Mouse (Mus musculus) forebrain, embryonic 15.5 days (tissue): ENCODE data around the gene Gm21761. TPM values are rescaled to one million over a fixed set of nuclear protein-coding genes. Genes with fewer than 3 reads are reported as not detected.
"Not testable (repeated sequence)": the region's sequence is repeated elsewhere in the genome, so short reads cannot be mapped to it uniquely, and the experiment has no call there.

ENCODE experiments used
- ATAC-seq: fragments of 200-750 bp; cut with Nextera tagmentation; replicated peaks from 2 replicates; pipeline ENCODE4 v1.8.0; 2017; ENCODE audit warnings: mild to moderate bottlenecking, moderate TSS enrichment, moderate library complexity
- H3K27ac ChIP-seq: fragments of 300-500 bp; sonication (generic); replicated peaks from 2 replicates; pipeline ENCODE4 v1.5.1; 2015; ENCODE audit warnings: mild to moderate bottlenecking, inconsistent platforms
- H3K27me3 ChIP-seq: fragments of 300-500 bp; sonication (generic); 2 replicates; pipeline ENCODE4 v1.6.1; 2015; ENCODE audit warnings: inconsistent platforms
- H3K36me3 ChIP-seq: fragments of 300-500 bp; sonication (generic); 2 replicates; pipeline ENCODE4 v1.6.1; 2015; ENCODE audit warnings: mild to moderate bottlenecking, inconsistent platforms
- H3K4me1 ChIP-seq: fragments of 300-500 bp; sonication (generic); 2 replicates; pipeline ENCODE4 v1.6.1; 2015; ENCODE audit warnings: inconsistent platforms
- H3K4me2 ChIP-seq: fragments of 300-500 bp; sonication (generic); replicated peaks from 2 replicates; pipeline ENCODE4 v1.6.1; 2015; ENCODE audit warnings: mild to moderate bottlenecking, inconsistent platforms
- H3K4me3 ChIP-seq: fragments of 300-500 bp; sonication (generic); 2 replicates; pipeline ENCODE4 v1.5.1; 2015; ENCODE audit warnings: mild to moderate bottlenecking, inconsistent platforms
- H3K9ac ChIP-seq: fragments of 300-500 bp; sonication (generic); replicated peaks from 2 replicates; pipeline ENCODE4 v1.6.1; 2015; ENCODE audit warnings: mild to moderate bottlenecking, inconsistent platforms
- H3K9me3 ChIP-seq: fragments of 300-500 bp; sonication (generic); 2 replicates; pipeline ENCODE4 v1.6.1; 2016; ENCODE audit warnings: inconsistent platforms
- WGBS: fragments of 180-500 bp; shearing (Covaris S2); methylation state at CpG from one replicate; pipeline ENCODE4 v1.1.7; 2015; ENCODE audit warnings: mixed read lengths; 5-methylcytosine and 5-hydroxymethylcytosine counted together
- polyA plus RNA-seq: library from polyadenylated mRNA; unstranded; fragments of >200 nt; fragmentation: Nextera tagmentation; extraction: Ambion mirVana; gene quantifications from 2 replicates; pipeline ENCODE4 v1.2.1, GENCODE M21; 2015

Gene Gm21761
- polyA plus RNA-seq, 1 experiment from 2014 or later = not detected

DNA sequence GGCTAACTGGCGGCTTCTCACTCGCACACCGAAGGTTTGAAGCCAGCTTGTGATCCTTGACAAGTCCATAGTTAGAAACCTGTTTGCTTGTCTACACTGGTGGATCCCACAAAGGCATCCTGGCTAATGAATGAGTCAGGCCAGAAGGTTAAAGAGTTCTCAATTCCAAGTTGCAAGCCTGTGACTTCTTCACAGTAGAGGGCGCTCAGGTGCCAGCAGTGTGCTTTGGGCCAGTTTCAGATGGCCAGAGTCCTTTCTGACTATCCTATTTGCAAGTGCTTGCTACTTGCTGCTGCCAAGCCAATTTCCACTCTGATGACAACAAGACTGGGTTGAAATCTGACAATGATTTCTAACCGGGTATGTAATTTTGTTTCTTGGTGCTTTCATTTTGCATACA is 30.5 kb downstream of the Gm21761 start:
- H3K9me3 ChIP-seq, H3K27me3 ChIP-seq: not testable (repeated sequence)
- WGBS = 49% methylated on average over 5 of the region's 5 CpGs

DNA sequence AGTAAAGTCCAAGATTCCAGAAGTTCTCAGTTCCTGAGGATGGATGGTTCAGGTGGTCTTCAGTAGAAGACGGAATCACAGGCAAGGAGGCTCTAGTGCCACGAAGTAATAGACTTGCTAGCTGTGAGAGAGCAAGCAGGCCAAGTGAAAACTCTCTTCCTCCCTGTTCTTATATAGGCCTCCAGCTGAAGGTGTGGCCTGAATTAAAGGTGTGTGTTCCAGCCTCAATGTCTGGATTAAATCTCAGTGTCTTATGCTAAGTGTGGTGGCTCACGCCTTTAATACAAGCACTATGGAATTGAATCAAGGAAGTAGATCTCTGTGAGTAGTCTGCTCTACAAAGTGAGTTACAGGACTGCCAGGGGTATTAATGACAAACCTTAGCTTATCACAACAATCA is 34.4 kb downstream of the Gm21761 start, which contains the start of gene Tcstv1:
Tcstv1 (minus strand) TSS at position 101 of the 400 bp plus-strand sequence.
- not testable (repeated sequence) for H3K4me3 ChIP-seq, H3K4me2 ChIP-seq, H3K36me3 ChIP-seq, H3K9me3 ChIP-seq, H3K27ac ChIP-seq, H3K9ac ChIP-seq, H3K4me1 ChIP-seq, H3K27me3 ChIP-seq, ATAC-seq
- 86% methylated on average over 3 of the region's 3 CpGs for WGBS

More for the DNA sequence above, 30.5 kb downstream of the Gm21761 start:
- not testable (repeated sequence) for H3K36me3 ChIP-seq, H3K9ac ChIP-seq, H3K4me3 ChIP-seq, H3K27ac ChIP-seq, H3K4me1 ChIP-seq, H3K4me2 ChIP-seq, ATAC-seq

- H3K9me3 ChIP-seq, H3K4me3 ChIP-seq, H3K36me3 ChIP-seq, H3K27me3 ChIP-seq, H3K9ac ChIP-seq, H3K27ac ChIP-seq, H3K4me1 ChIP-seq, H3K4me2 ChIP-seq, ATAC-seq: not testable (repeated sequence)
- 51% methylated on average over 4 of the region's 4 CpGs for WGBS
These were observed 42.2 kb downstream of the Gm21761 start for GRCm38 (mm10) chr13:119886896-119887295.

DNA sequence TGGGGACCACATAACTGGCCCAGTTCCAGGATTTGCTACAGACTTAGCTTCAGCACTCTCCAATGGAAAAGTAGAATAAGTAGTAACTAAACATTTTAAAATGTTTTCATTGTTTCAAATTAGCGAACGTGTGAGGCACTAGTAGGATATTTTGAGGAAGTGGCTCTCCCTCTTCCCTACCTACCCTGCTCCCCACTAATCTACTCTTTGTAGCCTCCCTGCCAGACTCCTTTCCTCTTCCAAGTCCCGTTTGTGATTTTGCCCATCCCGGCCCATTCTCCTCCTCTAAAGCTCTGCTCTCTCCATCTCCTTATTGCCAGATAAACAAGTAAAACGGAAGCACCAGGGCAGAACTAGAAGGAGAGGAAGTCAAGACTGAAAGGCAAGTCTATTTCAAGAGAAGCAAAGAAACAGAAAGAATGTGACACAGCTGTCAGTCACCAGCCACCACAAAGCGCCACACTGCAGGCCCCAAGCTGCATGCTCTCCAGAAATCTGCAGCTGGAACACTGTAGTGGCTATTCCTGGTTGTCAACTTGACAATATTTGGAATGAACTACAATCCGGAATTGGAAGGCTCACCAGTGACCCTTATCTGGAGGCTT is 64.6 kb downstream of the Gm21761 start:
- not testable (repeated sequence) for H3K4me3 ChIP-seq, H3K9me3 ChIP-seq, H3K9ac ChIP-seq, H3K27me3 ChIP-seq, H3K4me2 ChIP-seq, H3K36me3 ChIP-seq, ATAC-seq, H3K4me1 ChIP-seq, H3K27ac ChIP-seq
- WGBS = 82% methylated on average over 6 of the region's 7 CpGs

GRCm38 (mm10) chr13:119862399-119862798 is 66.7 kb downstream of the Gm21761 start:
- not testable (repeated sequence) for ATAC-seq

More at GRCm38 (mm10) chr13:119862399-119862798, 66.7 kb downstream of the Gm21761 start:
- not testable (repeated sequence) for H3K9me3 ChIP-seq, H3K9ac ChIP-seq, H3K36me3 ChIP-seq, H3K27ac ChIP-seq, H3K4me1 ChIP-seq, H3K27me3 ChIP-seq, H3K4me2 ChIP-seq, H3K4me3 ChIP-seq
- no CpG with 5 or more reads among the region's 6 CpGs for WGBS

Other genes starting within 250 kb of the Gm21761 start
- gene Hmgcs1, start 238.9 kb downstream of the Gm21761 start, polyA plus RNA-seq = 367 and 395 TPM in 2 replicates
- gene Nim1k, start 173.4 kb downstream of the Gm21761 start, polyA plus RNA-seq = 6.8 and 7.3 TPM in 2 replicates
- gene Zfp131, start 138.4 kb downstream of the Gm21761 start, polyA plus RNA-seq = 46.7 and 47.7 TPM in 2 replicates
- not detected in 2 replicates for gene AF067063, start 99.1 kb downstream of the Gm21761 start, polyA plus RNA-seq
- not detected in 2 replicates for gene D13Ertd608e, start 93.3 kb downstream of the Gm21761 start, polyA plus RNA-seq
- not detected in 2 replicates for gene Tcstv1, start 34.5 kb downstream of the Gm21761 start, polyA plus RNA-seq
- not detected in 2 replicates for gene B020031M17Rik, start 21.5 kb upstream of the Gm21761 start, polyA plus RNA-seq
- not detected in 2 replicates for gene Gm36079, start 97.7 kb upstream of the Gm21761 start, polyA plus RNA-seq
- gene Gm21188, start 122.9 kb upstream of the Gm21761 start, polyA plus RNA-seq = 0.27 TPM in 1 of 2 replicates, not detected in the other
- gene Gm20767, start 211.0 kb upstream of the Gm21761 start, polyA plus RNA-seq = not detected in 2 replicates
- gene Gm21818, start 243.2 kb upstream of the Gm21761 start, polyA plus RNA-seq = not detected in 2 replicates